Mouse (Mus musculus) splenic B cell, adult 2 months (primary cell): Measurements from ENCODE around the gene Anxa6.

Experiments
- DNase-seq: peaks from one replicate; pipeline ENCODE4 v3.0.0-alpha.2; 2011; ENCODE audit warnings: low read depth, low spot score
- H3K27me3 ChIP-seq: 2 replicates; pipeline ENCODE4 v1.6.1; 2012; ENCODE audit warnings: mild to moderate bottlenecking, low read length, moderate library complexity, mixed read lengths; ENCODE audit not compliant: control insufficient read depth, poor library complexity, insufficient read depth, severe bottlenecking
- H3K36me3 ChIP-seq: 2 replicates; pipeline ENCODE4 v1.6.1; 2012; ENCODE audit warnings: mild to moderate bottlenecking, low read length, moderate library complexity, mixed read lengths; ENCODE audit not compliant: control insufficient read depth, poor library complexity, insufficient read depth, severe bottlenecking

The Anxa6 gene

DNA sequence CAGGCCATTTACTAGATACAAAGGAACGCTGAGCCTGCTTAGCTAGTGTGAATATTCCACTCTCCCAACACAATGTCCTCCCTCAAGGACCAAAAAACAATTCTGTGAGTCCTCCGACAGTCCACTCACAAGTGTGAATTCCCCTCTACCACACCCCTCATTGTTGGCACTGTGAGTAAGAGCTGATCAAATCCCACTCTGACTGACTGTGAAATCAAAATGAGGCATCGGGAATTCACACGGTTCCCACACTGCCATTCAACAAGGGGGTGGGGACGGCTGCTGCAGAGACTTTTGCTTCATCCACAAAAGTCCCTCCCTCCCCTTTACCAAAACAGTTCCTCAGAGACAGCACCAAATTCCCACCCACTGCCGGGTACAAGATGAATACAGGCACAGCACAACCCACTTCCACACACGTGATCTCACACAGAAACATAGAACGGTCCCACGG lies 79.2 kb downstream of the Anxa6 start:
- DNase-seq: no peak
- no peaks in the 10 kb centered on the region for H3K36me3 ChIP-seq
- H3K27me3 ChIP-seq: no peaks in the 10 kb centered on the region

DNA sequence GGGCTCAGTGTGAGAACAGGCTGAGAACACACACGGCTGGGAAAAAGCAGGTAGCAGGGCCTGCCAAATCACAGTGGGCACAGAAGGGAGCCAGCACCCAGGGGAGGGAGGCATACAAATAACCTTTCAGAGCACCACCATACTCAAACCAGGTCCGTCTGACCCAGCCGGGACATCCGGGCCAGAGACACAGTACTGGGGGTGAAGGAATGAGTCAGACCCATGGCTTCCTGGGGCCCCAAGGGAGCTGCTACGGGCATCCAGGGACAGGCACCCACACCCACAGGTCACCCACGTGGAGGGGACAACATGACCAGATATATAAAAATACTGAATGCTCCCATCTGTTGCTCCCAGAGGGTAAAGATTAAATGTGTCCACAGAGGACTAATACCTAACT lies 80.6 kb downstream of the Anxa6 start:
- no peak for DNase-seq

DNA sequence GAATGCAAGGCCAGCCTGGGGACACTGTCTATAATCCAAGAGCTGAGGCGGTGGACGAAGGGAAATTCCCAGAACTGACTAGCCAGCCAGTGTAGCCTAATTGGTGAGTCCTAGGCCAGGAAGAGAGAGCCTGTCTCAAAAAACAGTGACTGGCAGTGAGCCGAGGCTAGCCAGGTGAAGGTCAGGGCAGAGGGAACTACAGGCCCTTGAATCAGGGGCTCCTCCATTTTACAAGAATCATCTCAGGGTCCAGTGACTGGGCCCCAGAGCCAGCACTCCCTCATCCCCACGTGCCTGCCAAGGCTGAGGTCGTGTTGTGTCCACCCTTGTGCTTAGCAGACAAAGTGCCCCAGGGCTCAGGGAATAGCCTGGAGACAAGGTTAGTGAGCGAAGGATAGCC lies 82.6 kb downstream of the Anxa6 start:
- no peak for DNase-seq
- Histone ChIP-seq H3K27me3 (no peaks in the 10 kb centered on the region), H3K36me3 (peaks cover 4% of the 10 kb centered on the region; the same call in 1 of the 2 replicates)

More for the DNA sequence above, 80.6 kb downstream of the Anxa6 start:
- H3K36me3 ChIP-seq: no peaks in the 10 kb centered on the region
- H3K27me3 ChIP-seq: no peaks in the 10 kb centered on the region

DNA sequence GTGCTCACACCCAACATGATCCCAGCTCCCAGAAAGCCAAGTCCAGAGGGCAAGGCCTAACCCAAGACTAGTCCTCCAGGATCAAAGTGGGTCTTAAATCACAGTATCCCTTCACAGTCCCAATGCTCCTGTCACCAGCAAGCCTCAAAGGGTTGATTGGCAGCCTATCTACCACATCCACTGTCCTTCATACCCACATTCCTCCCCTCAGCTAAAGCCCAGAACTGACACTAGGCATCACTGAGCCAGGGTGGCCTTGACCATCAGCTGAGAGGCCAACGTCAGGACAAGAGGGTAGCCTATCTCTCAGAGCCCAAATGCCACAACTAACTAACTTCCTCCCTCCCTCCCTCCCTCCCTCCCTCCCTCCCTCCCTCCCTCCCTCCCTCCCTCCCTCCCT lies 83.5 kb downstream of the Anxa6 start:
- H3K36me3 ChIP-seq: peaks cover 4% of the 10 kb centered on the region; the same call in 1 of the 2 replicates
- no peak for DNase-seq
- H3K27me3 ChIP-seq: no peaks in the 10 kb centered on the region

DNA sequence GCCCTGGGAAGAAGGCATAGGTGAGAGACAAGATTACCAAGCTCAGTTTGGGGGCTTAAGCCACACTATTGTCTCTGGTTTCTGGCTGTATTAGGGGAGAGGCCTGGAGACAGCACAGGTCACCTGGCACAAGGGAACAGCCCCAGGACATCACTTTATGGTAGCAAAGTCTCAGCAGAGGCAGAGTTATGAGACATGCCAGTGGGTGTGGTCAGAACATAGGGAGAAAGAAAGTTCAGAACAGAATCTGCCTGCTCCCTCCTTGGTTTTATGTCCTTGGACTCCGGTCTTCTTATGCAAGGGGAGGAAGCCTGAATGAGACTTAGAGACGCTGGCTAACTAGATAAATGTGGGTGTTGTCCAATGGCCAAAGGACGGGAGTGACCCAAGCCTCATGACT lies 88.5 kb downstream of the Anxa6 start:
- peaks cover 4% of the 10 kb centered on the region; the same call in 1 of the 2 replicates for H3K36me3 ChIP-seq
- DNase-seq: no peak
- no peaks in the 10 kb centered on the region for H3K27me3 ChIP-seq

DNA sequence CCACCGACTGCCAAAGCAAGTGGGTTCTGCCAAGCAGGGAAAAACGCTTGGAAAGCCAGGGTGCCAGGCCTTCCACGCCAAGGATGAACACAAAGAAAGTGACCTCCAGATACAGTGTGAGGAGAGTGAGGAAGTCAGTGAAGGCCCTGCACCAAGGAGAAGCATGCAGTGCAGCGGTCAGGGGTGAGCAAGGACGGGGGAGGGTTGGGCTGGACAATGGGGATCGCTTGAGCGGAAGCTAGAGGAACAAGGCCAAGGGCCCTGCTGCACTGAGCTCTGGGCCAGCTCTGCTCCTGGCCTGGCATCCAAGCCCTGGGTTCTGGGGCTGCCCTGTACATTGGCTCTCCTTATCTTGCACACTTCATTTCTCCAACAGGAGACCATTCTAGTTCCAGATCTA lies 93.2 kb downstream of the Anxa6 start:
- no peaks in the 10 kb centered on the region for H3K27me3 ChIP-seq
- DNase-seq: no peak
- peaks cover 5% of the 10 kb centered on the region for H3K36me3 ChIP-seq

DNA sequence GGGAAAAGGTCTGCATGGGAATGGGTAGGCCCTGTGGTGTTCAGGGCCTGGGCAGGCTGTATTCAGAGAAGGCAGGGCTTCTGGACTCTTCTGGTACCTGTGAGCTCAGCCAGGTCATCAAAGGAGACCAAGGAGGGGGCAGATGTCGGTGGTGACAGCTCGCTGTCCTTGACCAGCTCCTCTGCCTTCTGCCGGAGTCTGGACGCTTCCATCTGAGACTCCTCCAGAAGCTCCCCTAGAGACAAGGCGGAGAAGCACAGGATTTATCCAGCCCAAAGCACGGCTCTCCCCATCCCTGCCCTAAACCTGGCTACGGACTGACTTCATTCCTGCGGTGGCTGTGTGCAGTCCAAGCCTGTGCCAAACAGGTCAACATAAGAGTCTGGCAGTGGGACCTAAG lies 93.7 kb downstream of the Anxa6 start:
- H3K36me3 ChIP-seq: peaks cover 5% of the 10 kb centered on the region
- no peaks in the 10 kb centered on the region for H3K27me3 ChIP-seq
- no peak for DNase-seq

DNA sequence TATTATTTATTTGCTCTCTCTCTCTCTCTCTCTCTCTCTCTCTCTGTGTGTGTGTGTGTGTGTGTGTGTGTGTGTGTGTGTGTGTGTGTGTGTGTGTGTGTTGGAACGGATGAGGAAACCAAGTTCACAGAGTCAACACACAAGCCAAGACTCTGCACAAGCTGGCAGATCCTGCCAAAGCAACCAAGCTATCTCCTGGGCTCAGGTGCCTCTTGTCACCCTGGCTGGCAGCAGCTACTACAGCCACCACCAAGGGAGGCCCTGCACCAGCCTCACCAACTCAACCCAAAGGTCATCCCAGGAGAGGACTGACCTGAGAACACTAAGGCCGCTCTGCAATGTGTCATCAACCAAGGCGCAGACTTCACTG lies 96.5 kb downstream of the Anxa6 start:
- no peaks in the 10 kb centered on the region for H3K27me3 ChIP-seq
- DNase-seq: no peak
- peaks cover 5% of the 10 kb centered on the region for H3K36me3 ChIP-seq

DNA sequence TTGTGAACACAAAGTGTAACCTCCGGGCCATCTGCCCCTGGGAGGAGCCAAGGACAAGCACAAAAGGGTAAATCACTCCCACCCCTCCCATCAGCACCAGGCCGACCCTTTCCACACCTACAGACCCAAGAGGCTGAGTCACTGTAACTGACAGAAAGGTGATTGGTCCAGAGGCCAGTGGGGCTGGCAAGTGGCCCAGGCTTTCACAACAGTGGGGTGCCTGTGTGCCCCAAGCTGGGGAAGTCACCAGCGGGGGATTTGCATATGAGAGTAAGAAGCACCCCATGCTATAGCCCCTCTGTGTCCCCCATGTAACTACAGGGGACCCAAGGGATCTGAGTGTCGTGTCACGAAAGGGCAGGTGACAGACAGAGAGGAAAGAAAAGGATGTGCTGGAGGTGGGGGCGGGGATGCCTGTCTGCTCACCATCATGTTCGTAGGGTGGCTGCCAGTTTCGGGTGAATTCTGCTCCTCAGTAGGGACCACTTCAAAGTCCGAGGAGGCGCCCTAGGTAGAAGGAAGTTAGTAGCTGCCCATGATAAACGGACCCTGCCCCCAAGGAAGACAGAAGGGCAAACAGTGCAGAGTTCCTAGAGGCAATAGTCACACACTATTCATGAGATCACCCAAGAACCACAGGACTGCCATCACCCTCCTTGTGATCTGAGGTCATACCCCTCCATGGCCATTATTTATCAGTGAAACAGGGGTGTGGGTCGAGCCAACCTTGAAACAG lies 97.0 kb downstream of the Anxa6 start:
- peak; percentile 72 for DNase-seq
- no peaks in the 10 kb centered on the region for H3K27me3 ChIP-seq
- H3K36me3 ChIP-seq: peaks cover 5% of the 10 kb centered on the region

DNA sequence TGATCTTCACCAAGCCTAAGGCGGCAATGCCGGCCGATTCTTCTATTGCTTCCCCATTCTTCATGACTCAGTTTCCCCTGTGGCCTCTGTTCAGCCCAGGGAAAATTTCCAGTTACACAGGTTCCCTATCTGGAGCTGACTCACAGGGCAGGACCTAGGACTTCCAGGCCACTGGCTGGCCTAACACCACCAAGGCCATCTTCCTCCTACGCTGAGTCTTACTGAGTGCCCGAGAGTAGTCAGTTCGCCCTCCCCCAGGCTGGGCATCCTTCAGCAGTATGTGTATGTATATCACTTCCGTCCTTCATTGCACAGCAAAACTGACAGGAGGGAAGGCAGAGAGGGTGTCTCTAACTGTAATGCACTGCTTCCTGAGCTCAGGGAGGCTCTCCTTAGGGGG lies 99.0 kb downstream of the Anxa6 start:
- no peak for DNase-seq
- Histone ChIP-seq H3K36me3 (peaks cover 10% of the 10 kb centered on the region), H3K27me3 (no peaks in the 10 kb centered on the region)

DNA sequence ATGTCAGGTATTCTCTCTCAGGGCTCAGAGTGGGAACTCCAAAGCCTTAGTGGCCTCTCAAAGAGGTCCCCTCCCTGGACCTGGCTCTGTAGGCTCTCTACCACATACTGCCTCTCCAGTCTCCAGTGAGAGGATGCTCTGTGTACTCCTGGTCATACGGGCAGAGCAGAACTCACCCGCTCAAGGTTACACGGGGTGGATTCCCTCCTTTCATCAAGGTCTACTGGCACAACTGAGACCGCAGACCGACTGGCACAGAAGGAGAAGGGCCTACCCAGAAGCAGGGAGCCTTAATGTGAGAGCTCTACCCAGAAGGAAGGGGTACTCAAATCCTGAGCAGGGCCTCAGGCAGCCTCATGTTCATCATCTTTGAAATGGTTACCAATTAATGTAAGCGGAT lies 100.7 kb downstream of the Anxa6 start:
- DNase-seq: no peak
- H3K27me3 ChIP-seq: no peaks in the 10 kb centered on the region

DNA sequence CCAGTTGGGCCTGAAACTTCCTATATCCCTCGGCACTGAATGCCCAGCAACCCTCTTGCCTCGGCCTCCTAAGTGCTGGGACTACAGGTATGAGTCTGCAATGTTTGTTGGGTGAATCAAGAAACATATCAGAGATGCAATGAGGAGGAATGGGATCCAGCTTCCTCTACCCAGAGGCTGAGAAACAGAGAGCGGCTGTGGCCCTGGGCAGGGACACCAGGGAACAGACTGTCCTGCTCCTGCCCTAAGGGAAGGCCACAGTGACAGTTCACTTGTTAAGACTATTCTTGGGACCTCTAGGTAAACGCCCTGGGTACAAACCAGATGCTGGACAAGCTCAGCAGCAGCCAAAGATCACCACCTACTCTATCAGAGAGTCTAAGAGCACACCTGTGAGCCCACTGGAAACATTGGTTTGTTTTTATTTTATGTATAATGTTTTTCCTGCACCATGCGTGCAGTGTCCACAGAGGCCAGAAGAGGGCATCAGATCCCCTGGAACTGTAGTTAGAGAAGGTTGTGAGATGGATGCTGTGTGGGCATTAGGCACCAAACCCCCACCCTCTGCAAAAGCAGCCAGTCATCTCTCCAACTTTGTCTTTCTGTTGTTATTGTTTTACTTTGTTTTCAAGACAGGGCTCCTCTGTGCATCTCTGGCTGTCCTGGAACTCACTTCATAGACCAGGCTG lies 101.7 kb downstream of the Anxa6 start:
- Histone ChIP-seq H3K36me3 (peaks cover 9% of the 10 kb centered on the region), H3K27me3 (no peaks in the 10 kb centered on the region)
- DNase-seq: peak; percentile 72

More for the DNA sequence above, 100.7 kb downstream of the Anxa6 start:
- peaks cover 5% of the 10 kb centered on the region for H3K36me3 ChIP-seq

DNA sequence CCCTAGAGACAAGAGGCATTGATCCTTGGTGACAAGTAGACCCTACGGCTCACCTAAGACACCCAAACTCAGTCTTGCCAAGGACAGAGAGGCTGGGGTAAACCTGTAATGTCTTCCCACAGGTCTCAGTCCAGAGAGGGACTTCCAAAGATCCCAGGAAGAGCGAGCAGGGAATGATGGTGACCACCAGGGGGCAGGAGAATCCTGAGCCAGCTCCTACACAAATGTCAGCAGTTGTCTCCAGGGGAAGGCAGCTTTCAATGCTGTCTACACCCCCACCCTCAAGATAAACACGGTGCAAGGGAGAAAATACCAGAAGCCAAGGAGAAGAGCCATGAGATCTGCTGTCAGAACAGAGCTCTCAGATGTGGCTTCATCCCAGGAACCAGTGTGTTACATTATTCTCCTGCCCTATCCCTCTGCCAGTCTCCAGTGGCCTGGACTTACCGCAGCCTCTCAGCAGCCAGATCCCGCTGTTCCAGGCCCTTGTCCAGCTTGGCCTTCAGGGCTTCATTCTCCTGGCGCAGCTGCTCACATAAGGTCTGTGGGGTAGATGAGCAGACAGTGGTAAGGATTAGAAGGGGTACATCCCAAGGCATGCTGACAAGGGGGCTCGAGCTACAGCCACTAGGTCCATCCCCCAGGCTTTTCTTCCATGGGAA lies 102.8 kb downstream of the Anxa6 start:
- Histone ChIP-seq H3K36me3 (peaks cover 13% of the 10 kb centered on the region), H3K27me3 (no peaks in the 10 kb centered on the region)
- peak; percentile 54 for DNase-seq

DNA sequence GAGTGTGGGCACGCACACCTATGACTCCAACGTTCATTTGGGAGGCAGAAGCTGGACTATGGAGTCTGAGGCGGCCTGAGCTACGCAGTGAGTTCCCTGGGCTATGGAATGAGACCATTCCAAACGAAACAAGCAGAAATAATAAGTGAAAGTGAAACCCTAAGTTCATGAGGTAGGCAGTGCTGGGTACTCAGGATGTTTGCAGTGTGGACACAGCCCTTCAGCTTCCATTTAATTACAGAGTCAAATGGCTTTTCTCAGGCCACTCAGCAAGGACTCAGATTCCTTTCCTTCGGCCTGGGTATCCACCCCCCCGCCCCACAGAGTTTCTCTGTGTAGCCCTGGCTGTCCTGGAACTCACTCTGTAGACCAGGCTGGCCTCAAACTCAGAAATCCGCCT lies 103.5 kb downstream of the Anxa6 start:
- H3K27me3 ChIP-seq: no peaks in the 10 kb centered on the region
- peaks cover 13% of the 10 kb centered on the region for H3K36me3 ChIP-seq
- no peak for DNase-seq

DNA sequence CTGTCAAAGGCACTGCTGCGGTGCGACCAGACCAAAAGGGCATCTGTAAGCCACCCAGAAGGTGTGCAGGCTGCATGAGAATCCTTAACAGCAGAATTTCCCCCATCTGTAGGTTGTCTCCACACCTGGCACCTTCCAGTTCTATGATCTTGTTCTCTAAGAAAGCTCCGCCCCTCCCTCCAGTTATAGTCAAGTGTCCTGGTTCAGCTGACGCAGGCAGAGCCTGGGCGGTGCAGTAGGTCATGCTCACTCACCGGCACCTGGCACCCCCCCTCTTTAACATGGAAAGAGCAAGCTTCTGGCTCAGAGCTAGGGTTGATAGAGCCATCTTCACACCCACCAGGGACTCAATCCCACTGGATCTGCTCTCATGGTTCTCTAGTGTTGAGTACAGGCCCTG lies 104.0 kb downstream of the Anxa6 start:
- no peaks in the 10 kb centered on the region for H3K27me3 ChIP-seq
- peaks cover 15% of the 10 kb centered on the region for H3K36me3 ChIP-seq
- no peak for DNase-seq
